Mouse (Mus musculus): Measurements from ENCODE around the gene Rnft2. TPM values are rescaled to one million over a fixed set of nuclear protein-coding genes. Genes with fewer than 3 reads are reported as not detected.

The Rnft2 gene
- polyA plus RNA-seq, 2 experiments from 2014 or later = not detected

- no peak for ATAC-seq
Measured at GRCm38 (mm10) chr5:118247378-118247777, 2.5 kb upstream of the Rnft2 start.

- ATAC-seq = no peak
Measured at GRCm38 (mm10) chr5:118245606-118246308, 841 bp upstream of the Rnft2 start.

GRCm38 (mm10) chr5:118239671-118240070, 5.2 kb downstream of the Rnft2 start:
- ATAC-seq = no peak

- ATAC-seq = no peak
Measured at GRCm38 (mm10) chr5:118236891-118237290, 8.0 kb downstream of the Rnft2 start.

GRCm38 (mm10) chr5:118230071-118230611, 14.8 kb downstream of the Rnft2 start:
- no peak for ATAC-seq

- no peak for ATAC-seq
Measured at GRCm38 (mm10) chr5:118223142-118223757, 21.7 kb downstream of the Rnft2 start.

- no peak for ATAC-seq
Measured at GRCm38 (mm10) chr5:118217410-118217809, 27.5 kb downstream of the Rnft2 start.

- no peak for ATAC-seq
Measured at GRCm38 (mm10) chr5:118214418-118215154, 30.3 kb downstream of the Rnft2 start.

GRCm38 (mm10) chr5:118214012-118214411, 30.9 kb downstream of the Rnft2 start:
- ATAC-seq = no peak

- ATAC-seq = no peak
Measured at GRCm38 (mm10) chr5:118205852-118206251, 39.1 kb downstream of the Rnft2 start.

- no peak for ATAC-seq
Measured at GRCm38 (mm10) chr5:118204675-118205440, 40.1 kb downstream of the Rnft2 start.

GRCm38 (mm10) chr5:118199670-118200069, 45.2 kb downstream of the Rnft2 start:
- no peak for ATAC-seq

- no peak for ATAC-seq
Measured at GRCm38 (mm10) chr5:118197421-118197820, 47.5 kb downstream of the Rnft2 start.

GRCm38 (mm10) chr5:118192221-118192620, 52.7 kb downstream of the Rnft2 start:
- no peak for ATAC-seq

- ATAC-seq = no peak
Measured at GRCm38 (mm10) chr5:118190491-118190890, 54.4 kb downstream of the Rnft2 start.

GRCm38 (mm10) chr5:118188356-118188755, 56.6 kb downstream of the Rnft2 start:
- no peak for ATAC-seq

- no peak for ATAC-seq
Measured at GRCm38 (mm10) chr5:118186903-118187633, 57.8 kb downstream of the Rnft2 start.

- no peak for ATAC-seq
Measured at GRCm38 (mm10) chr5:118177640-118178039, 67.3 kb downstream of the Rnft2 start.

- ATAC-seq = no peak
Measured at GRCm38 (mm10) chr5:118175137-118175536, 69.8 kb downstream of the Rnft2 start.

GRCm38 (mm10) chr5:118174310-118175009, 70.5 kb downstream of the Rnft2 start:
- no peak for ATAC-seq

GRCm38 (mm10) chr5:118172078-118172723, 72.7 kb downstream of the Rnft2 start:
- ATAC-seq = peak; percentile 77
